Mouse (Mus musculus): Measurements from ENCODE around the gene Fzr1.

- TF ChIP-seq EP300 (IDR thresholded peaks at IDR 0.05; ENCODE audit: insufficient read depth, low read depth, low read length) (no peak), CTCF (IDR thresholded peaks at IDR 0.05; ENCODE audit: low read depth, low read length) (no peak), POLR2A (IDR thresholded peaks at IDR 0.05; ENCODE audit: insufficient read depth, low read length) (no peak)
Observed at GRCm38 (mm10) chr10:81425236-81425850, 47.0 kb upstream of the Fzr1 start.
